Mouse (Mus musculus): ENCODE measurements around the gene Eif6. TPM values are rescaled to one million over a fixed set of nuclear protein-coding genes. Genes with fewer than 3 reads are reported as not detected.

The Eif6 gene
- polyA plus RNA-seq (2015; fragmentation: Nextera tagmentation; extraction: Ambion mirVana), result 164 and 171 TPM in 2 replicates

DNA sequence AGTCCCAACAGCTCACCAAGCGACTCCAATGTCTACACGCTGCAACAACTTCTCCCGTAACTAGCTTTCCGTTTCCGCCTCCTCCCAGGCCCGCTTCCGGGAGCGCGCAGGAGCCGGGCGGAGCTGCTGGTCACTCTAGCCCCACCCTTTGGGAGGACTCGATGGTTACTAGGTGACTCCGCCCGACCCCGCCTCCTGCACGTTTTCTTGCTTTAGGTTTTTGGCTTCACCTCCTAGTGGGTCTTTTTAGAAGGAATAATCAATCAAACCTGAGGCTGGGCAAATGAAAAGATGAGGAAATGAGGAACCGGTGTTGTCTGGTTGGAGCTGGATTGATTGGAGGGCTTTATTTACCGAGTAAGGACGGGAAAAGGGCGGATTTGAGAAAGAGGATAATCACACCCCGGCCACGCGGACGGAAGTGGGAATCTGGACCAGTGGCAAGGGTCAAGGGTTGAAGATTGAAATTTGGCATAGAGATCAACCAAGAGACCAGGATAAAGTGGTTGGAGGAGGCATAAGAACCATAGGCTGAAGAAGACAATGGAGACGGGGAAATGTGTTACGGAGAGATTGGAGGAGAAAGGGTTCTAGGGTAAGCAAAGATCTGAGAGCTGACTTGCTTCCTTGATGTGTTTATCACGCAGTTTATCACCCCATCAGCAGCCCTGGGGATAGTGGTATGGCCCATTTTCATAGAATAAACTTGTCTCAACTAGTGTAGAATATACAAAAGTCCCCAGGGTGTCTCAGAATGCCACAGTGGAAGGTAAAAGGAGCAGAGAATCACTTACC lies at the start of gene Eif6:
Eif6 (minus strand) TSS at position 296 of the 795 bp plus-strand sequence.
- peak within 1 kb of the TSS; percentile 46 for H3K27ac ChIP-seq

GRCm38 (mm10) chr2:155873636-155874035 lies 46.9 kb upstream of the Eif6 start:
- H3K27ac ChIP-seq, result 0 out of 2 replicates have a peak overlapping the region, but pooled peaks have one; percentile 74
- H3K27me3 ChIP-seq, result no peaks in the 10 kb centered on the region
- peaks cover 35% of the 10 kb centered on the region for H3K36me3 ChIP-seq (ENCODE audit: poor library complexity, severe bottlenecking)
- no peak for ATAC-seq
- peaks cover 25% of the 10 kb centered on the region for H3K4me1 ChIP-seq
- H3K4me3 ChIP-seq, result no peak overlapping the region
- 82% methylated on average over 6 of the region's 6 CpGs for WGBS
- no peak overlapping the region for H3K4me2 ChIP-seq
- H3K9ac ChIP-seq, result no peak overlapping the region
- H3K9me3 ChIP-seq (replicated peaks), result no peaks in the 10 kb centered on the region

More for the DNA sequence above, at the start of gene Eif6:
- Histone ChIP-seq H3K4me2 (peak within 1 kb of the TSS; percentile 95), H3K9ac (peak within 1 kb of the TSS; percentile 82), H3K4me3 (peak within 1 kb of the TSS; percentile 91), H3K36me3 (ENCODE audit: poor library complexity, severe bottlenecking) (peaks cover 23% of the 10 kb centered on the region), H3K27me3 (no peaks in the 10 kb centered on the region), H3K9me3 (replicated peaks) (no peaks in the 10 kb centered on the region), H3K4me1 (peaks cover 22% of the 10 kb centered on the region)
- ATAC-seq, result peak; percentile 94
- 3% methylated on average over 27 of the region's 27 CpGs for WGBS

- peak overlapping the region; percentile 74 for H3K27ac ChIP-seq
- peak; percentile 51; the same call in 1 of the 2 replicates for ATAC-seq
- H3K36me3 ChIP-seq (ENCODE audit: poor library complexity, severe bottlenecking), result peaks cover 37% of the 10 kb centered on the region
- WGBS, result 57% methylated on average over 10 of the region's 10 CpGs
- no peak overlapping the region for H3K9ac ChIP-seq
- peak overlapping the region; percentile 6; the same call in 1 of the 2 replicates for H3K4me2 ChIP-seq
- no peak overlapping the region for H3K4me3 ChIP-seq
- H3K4me1 ChIP-seq, result peaks cover 25% of the 10 kb centered on the region
- H3K9me3 ChIP-seq (replicated peaks), result no peaks in the 10 kb centered on the region
- no peaks in the 10 kb centered on the region for H3K27me3 ChIP-seq
Measured at GRCm38 (mm10) chr2:155872930-155873507, 46.3 kb upstream of the Eif6 start.

GRCm38 (mm10) chr2:155872486-155872885 lies 45.8 kb upstream of the Eif6 start:
- H3K27ac ChIP-seq, result peak overlapping the region; percentile 74
- no peak overlapping the region for H3K9ac ChIP-seq
- H3K9me3 ChIP-seq (replicated peaks), result no peaks in the 10 kb centered on the region
- no peaks in the 10 kb centered on the region for H3K27me3 ChIP-seq
- peaks cover 42% of the 10 kb centered on the region for H3K36me3 ChIP-seq (ENCODE audit: poor library complexity, severe bottlenecking)
- WGBS, result 68% methylated on average over 8 of the region's 8 CpGs
- H3K4me2 ChIP-seq, result peak overlapping the region; percentile 6; the same call in 1 of the 2 replicates
- peaks cover 25% of the 10 kb centered on the region for H3K4me1 ChIP-seq
- peak; percentile 65 for ATAC-seq
- H3K4me3 ChIP-seq, result no peak overlapping the region

GRCm38 (mm10) chr2:155869772-155870171 lies 43.0 kb upstream of the Eif6 start:
- H3K27ac ChIP-seq, result no peak overlapping the region
- H3K9ac ChIP-seq, result no peak overlapping the region
- ATAC-seq, result no peak
- no peaks in the 10 kb centered on the region for H3K27me3 ChIP-seq
- peaks cover 21% of the 10 kb centered on the region for H3K36me3 ChIP-seq (ENCODE audit: poor library complexity, severe bottlenecking)
- H3K4me1 ChIP-seq, result peaks cover 25% of the 10 kb centered on the region
- H3K9me3 ChIP-seq (replicated peaks), result no peaks in the 10 kb centered on the region
- H3K4me3 ChIP-seq, result no peak overlapping the region
- 88% methylated on average over 5 of the region's 5 CpGs for WGBS
- H3K4me2 ChIP-seq, result no peak overlapping the region

- WGBS, result 98% methylated on average over 8 of the region's 8 CpGs
- Histone ChIP-seq H3K27ac (no peak overlapping the region), H3K36me3 (ENCODE audit: poor library complexity, severe bottlenecking) (peaks cover 16% of the 10 kb centered on the region), H3K27me3 (no peaks in the 10 kb centered on the region), H3K4me1 (peaks cover 30% of the 10 kb centered on the region), H3K4me2 (no peak overlapping the region), H3K9ac (no peak overlapping the region), H3K4me3 (no peak overlapping the region), H3K9me3 (replicated peaks) (no peaks in the 10 kb centered on the region)
- ATAC-seq, result no peak
Measured at GRCm38 (mm10) chr2:155868320-155868719, 41.6 kb upstream of the Eif6 start.

DNA sequence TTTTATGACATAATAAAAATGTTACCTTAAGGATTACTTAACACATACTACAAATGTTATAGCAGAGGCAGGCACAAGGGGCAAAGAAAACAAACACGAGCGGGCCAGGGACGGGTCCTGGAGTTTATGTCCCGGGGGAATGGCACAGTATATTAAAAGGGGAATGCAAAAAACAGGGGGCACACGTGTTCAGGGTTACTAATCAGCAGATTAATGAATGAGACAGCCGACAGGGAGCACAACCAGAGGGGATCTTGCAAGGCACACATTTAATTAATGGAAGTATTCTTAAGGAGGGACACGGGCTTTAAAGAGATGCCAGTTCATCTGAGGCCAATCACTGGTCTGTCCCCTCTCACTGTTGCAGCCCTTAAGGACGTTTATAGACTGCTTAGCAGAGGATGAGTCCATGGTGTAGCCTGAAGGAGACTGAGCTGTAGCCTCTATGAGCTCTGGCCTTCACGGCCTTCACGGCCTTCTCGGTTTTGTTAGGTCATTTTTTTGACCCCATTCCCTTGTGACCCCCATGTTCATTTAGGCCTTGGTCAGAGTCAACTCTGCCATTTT lies 36.7 kb upstream of the Eif6 start:
- H3K4me1 ChIP-seq, result peaks cover 18% of the 10 kb centered on the region
- H3K4me2 ChIP-seq, result peak overlapping the region; percentile 33
- H3K36me3 ChIP-seq (ENCODE audit: poor library complexity, severe bottlenecking), result peaks cover 6% of the 10 kb centered on the region
- WGBS, result 46% methylated on average over 11 of the region's 11 CpGs
- ATAC-seq, result peak; percentile 86
- no peaks in the 10 kb centered on the region for H3K9me3 ChIP-seq (replicated peaks)
- no peak overlapping the region for H3K9ac ChIP-seq
- H3K27me3 ChIP-seq, result no peaks in the 10 kb centered on the region
- 0 out of 2 replicates have a peak overlapping the region, but pooled peaks have one; percentile 0 for H3K27ac ChIP-seq
- no peak overlapping the region for H3K4me3 ChIP-seq

DNA sequence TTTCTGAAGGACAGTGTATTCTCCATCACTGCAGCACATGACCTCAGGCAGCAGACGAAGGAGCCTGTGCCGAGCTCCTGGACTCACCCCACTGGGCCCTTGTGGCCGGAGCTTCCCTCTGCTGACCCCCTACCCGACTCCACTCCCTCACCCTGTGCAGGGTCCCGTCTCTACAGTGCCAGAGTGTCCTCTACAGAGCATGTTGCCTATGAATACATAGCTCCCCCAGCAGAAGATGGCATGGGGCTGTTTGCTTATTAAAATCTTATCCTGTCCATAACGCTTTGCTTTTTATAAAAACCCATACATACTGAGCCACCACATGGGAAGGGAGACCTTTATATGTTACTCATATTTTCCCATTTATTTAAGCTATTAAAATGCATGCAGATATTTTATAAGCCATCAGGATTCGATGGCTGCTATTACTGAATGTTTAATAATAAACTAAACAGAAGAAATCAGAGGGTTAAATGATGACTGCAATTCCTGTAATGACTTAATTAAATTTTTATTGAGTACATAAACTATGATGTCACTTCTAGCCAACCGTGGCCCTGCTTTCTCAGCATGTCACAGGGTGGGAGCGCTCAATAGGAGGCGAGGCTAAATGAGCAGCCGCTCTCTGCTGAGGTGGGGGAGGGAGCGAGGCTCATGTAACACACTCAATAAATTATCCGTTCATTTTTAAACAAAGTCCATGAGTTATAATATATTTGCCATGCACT lies 36.0 kb upstream of the Eif6 start:
- H3K9ac ChIP-seq, result no peak overlapping the region
- H3K4me2 ChIP-seq, result peak overlapping the region; percentile 33
- ATAC-seq, result peak; percentile 97
- H3K4me3 ChIP-seq, result no peak overlapping the region
- WGBS, result 50% methylated on average over 13 of the region's 13 CpGs
- H3K27me3 ChIP-seq, result no peaks in the 10 kb centered on the region
- H3K27ac ChIP-seq, result 0 out of 2 replicates have a peak overlapping the region, but pooled peaks have one; percentile 0
- H3K36me3 ChIP-seq (ENCODE audit: poor library complexity, severe bottlenecking), result peaks cover 3% of the 10 kb centered on the region
- peaks cover 18% of the 10 kb centered on the region for H3K4me1 ChIP-seq
- no peaks in the 10 kb centered on the region for H3K9me3 ChIP-seq (replicated peaks)

DNA sequence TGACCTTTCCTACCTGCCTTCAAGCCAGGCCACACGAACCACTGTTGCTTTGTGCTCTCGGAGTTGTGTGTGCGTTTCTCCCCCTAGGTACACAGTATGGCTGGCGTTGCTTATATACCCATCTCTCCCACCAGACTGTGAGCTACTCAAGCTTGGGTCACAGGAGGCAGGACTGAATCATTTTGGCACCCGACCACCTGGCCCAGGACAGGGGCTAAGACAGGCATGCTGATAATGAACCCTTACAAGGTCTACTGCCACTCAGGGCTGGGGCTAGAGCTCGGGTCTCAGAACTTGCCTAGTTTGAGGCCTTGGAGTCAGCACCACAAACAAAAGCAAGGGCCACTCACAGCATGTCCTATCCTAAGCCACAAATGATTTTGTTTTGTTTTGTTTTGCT lies 34.9 kb upstream of the Eif6 start:
- Histone ChIP-seq H3K27me3 (no peaks in the 10 kb centered on the region), H3K4me3 (no peak overlapping the region), H3K9me3 (replicated peaks) (no peaks in the 10 kb centered on the region), H3K36me3 (ENCODE audit: poor library complexity, severe bottlenecking) (peaks cover under 1% of the 10 kb centered on the region), H3K27ac (no peak overlapping the region), H3K4me1 (peaks cover 18% of the 10 kb centered on the region), H3K4me2 (no peak overlapping the region), H3K9ac (no peak overlapping the region)
- no peak for ATAC-seq
- 90% methylated on average over 6 of the region's 6 CpGs for WGBS

GRCm38 (mm10) chr2:155860102-155860501 lies 33.4 kb upstream of the Eif6 start:
- Histone ChIP-seq H3K4me3 (no peak overlapping the region), H3K27me3 (no peaks in the 10 kb centered on the region), H3K36me3 (ENCODE audit: poor library complexity, severe bottlenecking) (peaks cover 7% of the 10 kb centered on the region), H3K9ac (no peak overlapping the region), H3K27ac (no peak overlapping the region), H3K4me2 (no peak overlapping the region), H3K9me3 (replicated peaks) (no peaks in the 10 kb centered on the region), H3K4me1 (peaks cover 18% of the 10 kb centered on the region)
- WGBS, result 85% methylated on average over 7 of the region's 7 CpGs
- ATAC-seq, result no peak

GRCm38 (mm10) chr2:155852536-155852935 lies 25.8 kb upstream of the Eif6 start:
- no peak for ATAC-seq
- Histone ChIP-seq H3K9ac (no peak overlapping the region), H3K9me3 (replicated peaks) (no peaks in the 10 kb centered on the region), H3K4me1 (no peaks in the 10 kb centered on the region), H3K36me3 (ENCODE audit: poor library complexity, severe bottlenecking) (peaks cover 54% of the 10 kb centered on the region), H3K27me3 (no peaks in the 10 kb centered on the region), H3K4me2 (no peak overlapping the region), H3K4me3 (no peak overlapping the region), H3K27ac (no peak overlapping the region)
- 93% methylated on average over 5 of the region's 5 CpGs for WGBS
